Mouse (Mus musculus) spleen, postnatal 4 days (tissue): ENCODE results near the gene Osgin1.

Experiments used
- DNase-seq, 2 experiments: peaks; one replicate each; pipeline ENCODE4 v3.0.0; 2022; ENCODE audit warnings: low spot score in 2 of 2

Gene Osgin1

DNA sequence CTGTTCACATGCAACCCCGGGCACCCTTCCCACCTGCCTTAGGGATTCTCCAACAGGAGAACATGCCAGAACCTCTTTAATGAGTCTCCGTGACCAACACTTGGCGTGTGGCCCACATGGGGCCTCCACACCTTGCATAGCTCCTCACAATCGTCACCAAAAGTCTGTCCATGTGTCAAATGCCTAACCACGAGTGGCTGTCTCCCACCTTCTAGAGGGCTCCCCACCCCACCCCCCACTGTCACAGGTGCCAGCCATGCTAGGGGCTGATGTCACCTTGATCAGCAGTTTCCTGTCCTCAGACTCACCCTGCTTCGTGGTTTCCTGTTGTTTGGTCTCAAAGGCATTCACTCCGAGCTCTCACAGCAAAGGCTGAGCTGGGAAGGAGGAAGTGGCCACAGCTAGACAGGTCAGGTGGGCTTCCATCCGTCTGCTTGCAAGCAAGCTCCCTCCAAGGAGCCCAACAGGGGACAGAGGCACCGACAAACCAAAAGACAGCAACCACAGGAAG lies 10.2 kb upstream of the Osgin1 start:
- peak; percentile 65 to 80 for DNase-seq

GRCm38 (mm10) chr8:119424199-119424733 lies 9.7 kb upstream of the Osgin1 start:
- DNase-seq = no peak

DNA sequence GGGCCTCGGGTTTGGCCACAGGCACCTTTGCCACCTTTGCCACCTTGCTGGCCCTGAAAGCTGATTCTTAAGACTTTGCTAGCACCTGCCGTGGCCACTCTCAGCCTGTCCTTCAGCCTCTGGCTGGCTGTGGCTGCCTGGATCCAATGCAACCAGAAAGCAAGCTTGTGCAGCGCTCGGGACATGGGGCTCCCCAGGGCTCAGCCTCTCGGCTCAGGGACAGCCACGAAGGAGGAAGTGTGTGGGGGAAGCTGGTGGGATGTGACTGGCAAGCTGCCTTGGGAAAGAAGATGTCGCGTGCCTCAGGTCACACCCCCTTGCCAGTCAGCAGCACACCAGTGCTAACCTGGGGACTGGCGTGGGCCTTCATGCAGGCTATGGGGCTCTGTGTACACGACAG lies 9.2 kb upstream of the Osgin1 start:
- peak in 1 of 2 experiments; percentile 49 for DNase-seq

- peak in 1 of 2 experiments; percentile 44 for DNase-seq
Observed at GRCm38 (mm10) chr8:119425533-119425932, 8.4 kb upstream of the Osgin1 start.

- no peak for DNase-seq
Observed at GRCm38 (mm10) chr8:119426069-119426735, 7.7 kb upstream of the Osgin1 start.

- DNase-seq = no peak
Observed at GRCm38 (mm10) chr8:119427634-119428349, 6.1 kb upstream of the Osgin1 start.

DNA sequence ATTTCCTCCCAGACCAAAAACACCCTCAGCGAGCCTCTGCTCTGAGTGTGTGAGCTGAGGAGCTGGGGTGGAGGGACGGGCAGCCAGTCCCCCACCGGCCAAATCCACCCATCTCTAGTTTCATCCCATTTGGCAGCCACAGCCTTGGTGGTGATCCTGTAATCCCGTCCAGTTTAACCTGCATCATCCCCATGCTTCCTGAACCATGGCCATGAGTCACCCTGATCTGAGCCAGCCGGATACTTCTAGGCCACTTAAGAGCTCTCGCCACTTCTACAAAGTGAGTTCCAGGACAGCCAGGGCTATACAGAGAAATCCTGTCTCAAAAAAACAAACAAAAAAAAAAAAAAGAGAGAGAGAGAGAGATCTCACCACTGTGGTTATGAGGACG lies 5.6 kb upstream of the Osgin1 start:
- DNase-seq = no peak

DNA sequence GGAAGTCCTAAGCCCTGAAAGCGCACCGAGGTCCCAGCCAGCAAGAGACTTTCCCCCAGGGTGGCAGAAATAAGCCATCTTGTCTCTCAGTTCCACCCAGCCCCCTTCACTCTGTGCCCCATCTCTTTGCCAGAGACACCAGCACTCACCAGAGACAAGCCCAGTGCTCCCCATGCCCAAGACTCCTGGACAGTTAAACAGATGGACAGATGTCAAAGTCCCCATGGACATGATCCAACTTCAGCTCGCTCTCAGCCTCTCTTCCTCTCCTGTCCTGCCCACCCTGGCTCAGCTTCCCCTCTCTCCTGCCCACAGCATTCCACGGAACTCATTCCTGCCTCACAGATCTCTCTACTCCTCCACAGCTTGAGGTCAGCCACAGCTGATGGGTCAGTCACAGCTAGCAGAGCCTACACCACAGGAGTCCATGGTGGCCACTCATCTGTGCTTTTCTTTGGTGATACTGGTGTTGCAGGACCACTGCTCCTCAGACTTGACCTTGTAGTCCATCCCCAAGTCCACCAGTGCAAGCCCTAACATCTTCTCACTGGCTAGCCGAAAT lies 5.1 kb upstream of the Osgin1 start:
- no peak for DNase-seq

- no peak for DNase-seq
Observed at GRCm38 (mm10) chr8:119429552-119429951, 4.4 kb upstream of the Osgin1 start.

GRCm38 (mm10) chr8:119430250-119430649 lies 3.7 kb upstream of the Osgin1 start:
- no peak for DNase-seq

DNA sequence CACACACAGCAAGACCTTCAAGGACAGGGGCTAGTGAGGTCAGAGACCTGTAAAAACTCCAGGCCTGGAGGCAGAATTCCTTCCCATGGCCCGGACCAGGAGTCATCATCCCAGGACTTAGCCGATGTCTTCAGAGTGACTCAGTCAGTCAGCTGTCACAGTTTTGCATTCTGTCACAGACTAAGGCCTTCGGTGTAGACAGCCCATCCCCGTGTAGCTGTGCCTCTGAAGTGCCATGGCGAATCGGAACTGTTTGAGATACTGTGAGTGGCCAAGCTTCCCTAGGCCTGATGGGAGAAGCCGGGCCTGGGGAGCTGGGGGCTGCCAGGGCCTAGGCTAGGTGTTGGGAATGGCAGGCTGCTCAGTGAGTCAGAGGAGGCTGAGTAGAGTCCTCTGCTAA lies 3.2 kb upstream of the Osgin1 start:
- DNase-seq = no peak

DNA sequence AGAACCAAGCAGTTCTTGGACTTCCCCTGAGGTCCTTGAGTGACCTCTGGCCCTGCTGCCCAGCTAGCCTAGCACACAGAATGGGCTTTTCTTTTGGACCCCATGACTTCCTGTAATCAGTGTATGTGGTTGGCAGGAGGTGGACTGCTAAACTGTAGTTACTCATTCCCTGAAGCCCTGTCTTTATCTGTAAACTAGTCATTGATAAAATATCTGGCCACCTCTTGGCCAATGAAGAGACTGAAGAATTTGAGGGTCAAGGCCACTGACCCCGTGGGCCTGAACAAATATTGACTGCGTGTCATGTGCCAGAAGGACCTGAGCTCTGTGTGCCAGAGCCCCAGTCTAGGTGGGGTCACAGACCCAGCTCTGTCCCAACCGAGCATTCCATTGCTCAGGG lies 1.6 kb upstream of the Osgin1 start:
- no peak for DNase-seq

GRCm38 (mm10) chr8:119434569-119434968 lies 645 bp downstream of the Osgin1 start:
- no peak for DNase-seq

- DNase-seq = no peak
Observed at GRCm38 (mm10) chr8:119435527-119435926, 1.6 kb downstream of the Osgin1 start.

GRCm38 (mm10) chr8:119436331-119436730 lies 2.4 kb downstream of the Osgin1 start:
- no peak for DNase-seq

- DNase-seq = peak in 1 of 2 experiments; percentile 70
Observed at GRCm38 (mm10) chr8:119436933-119437332, 3.0 kb downstream of the Osgin1 start.

DNA sequence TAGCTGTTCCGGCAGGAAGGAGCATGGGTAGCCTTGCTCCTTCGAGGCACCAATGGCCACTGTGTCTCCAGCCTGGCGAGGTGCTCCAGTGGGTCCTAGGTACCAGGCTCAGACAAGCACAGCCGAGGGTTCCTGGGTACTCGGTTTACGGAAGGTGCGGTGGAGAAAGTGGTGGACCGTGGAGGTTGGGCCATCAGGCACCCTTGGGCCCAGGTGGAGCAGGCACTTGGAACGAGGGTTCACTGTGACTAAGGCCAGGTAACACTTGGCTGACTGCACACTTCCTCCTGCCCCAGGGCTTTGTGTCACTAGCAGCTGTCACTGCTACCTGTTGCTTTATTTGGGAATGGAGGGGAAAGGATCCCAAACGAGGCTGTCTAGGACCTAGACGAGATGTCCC lies 3.6 kb downstream of the Osgin1 start:
- no peak for DNase-seq

- no peak for DNase-seq
Observed at GRCm38 (mm10) chr8:119438876-119439275, 5.0 kb downstream of the Osgin1 start.

DNA sequence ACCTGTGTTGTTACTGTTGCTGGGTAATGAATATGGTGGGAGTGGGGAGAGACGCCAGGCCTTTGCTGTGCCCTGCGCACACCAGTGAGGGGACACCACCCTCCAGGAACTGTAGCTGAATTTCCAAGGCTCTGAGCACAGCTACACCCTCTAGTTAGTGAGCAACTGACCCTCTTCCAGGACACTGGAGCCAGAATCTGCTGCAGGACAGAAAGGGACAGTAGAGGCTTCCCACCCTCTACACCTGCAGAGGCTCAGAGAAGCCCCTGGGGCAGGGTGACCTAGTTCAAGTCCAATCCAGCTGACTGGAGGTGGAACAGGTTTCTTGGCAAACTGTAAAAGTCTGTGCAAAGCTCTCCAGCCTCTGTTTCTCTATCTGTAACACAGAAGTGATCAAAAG lies 5.5 kb downstream of the Osgin1 start:
- DNase-seq = no peak

- no peak for DNase-seq
Observed at GRCm38 (mm10) chr8:119439893-119440249, 5.9 kb downstream of the Osgin1 start.

DNA sequence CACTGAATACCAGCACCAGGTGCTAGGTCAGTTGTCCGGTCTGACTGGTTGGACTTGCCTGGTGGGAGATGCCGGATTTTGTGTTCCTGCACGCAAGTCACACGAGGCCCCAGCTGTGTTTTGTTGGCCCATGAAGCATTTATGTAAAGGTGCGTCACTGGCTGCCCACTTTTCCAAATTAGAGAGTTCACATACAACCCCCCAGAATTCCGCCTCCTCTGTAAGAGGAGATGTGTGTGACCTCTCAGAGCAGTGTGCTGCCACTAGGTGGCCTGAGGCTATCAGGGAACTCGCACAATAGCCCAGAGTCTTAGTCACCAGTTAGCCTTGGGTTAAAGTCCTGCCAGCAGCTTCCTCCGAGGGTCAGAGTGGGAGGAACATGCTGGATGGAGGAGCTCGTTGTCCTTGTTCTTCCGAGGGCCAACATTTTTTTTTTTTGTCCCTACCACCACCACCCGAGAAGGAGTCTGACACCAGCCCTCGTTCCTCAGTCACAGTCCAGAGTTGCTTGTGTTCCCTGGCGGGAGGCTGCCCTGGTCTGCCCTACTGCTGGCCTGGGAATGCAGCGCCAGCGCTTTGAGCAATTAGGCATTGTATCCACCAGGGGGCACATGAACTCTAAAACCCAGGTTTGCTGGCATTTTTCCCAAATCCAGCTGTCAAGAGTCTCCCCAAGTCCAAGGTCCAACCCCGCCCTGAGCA lies 6.5 kb downstream of the Osgin1 start:
- DNase-seq = peak in 1 of 2 experiments; percentile 45

DNA sequence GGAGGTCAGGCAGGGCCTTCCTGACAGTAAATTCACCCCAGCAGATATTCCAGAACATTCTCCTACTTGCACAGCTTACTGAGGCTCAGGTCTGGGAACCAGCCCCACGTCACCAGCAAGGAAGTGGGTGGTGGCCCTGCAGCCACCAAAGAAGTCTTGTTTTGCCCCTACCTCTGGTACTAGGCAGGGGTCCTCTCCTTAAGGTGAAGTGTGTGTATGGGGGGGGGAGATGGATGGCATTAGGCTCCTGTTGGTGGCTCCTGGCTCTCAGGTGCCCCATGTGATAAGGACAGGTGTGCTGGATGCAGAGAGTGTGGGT lies 7.0 kb downstream of the Osgin1 start:
- no peak for DNase-seq
